Mouse (Mus musculus) bone marrow, adult 2 months (tissue): ENCODE results near the gene Usp46.

Source experiments
- CTCF ChIP-seq: fragments of 200-500 bp; IDR thresholded peaks from 2 replicates; pipeline ENCODE4 v1.5.1; 2011; ENCODE audit warnings: low read length, control low read depth; ENCODE audit not compliant: control insufficient read depth, insufficient read depth
- POLR2A ChIP-seq: fragments of 200-500 bp; IDR thresholded peaks from 2 replicates; pipeline ENCODE4 v1.6.1; 2011; ENCODE audit warnings: low read depth, mild to moderate bottlenecking, control low read depth, low read length, borderline replicate concordance; ENCODE audit not compliant: control insufficient read depth

DNA sequence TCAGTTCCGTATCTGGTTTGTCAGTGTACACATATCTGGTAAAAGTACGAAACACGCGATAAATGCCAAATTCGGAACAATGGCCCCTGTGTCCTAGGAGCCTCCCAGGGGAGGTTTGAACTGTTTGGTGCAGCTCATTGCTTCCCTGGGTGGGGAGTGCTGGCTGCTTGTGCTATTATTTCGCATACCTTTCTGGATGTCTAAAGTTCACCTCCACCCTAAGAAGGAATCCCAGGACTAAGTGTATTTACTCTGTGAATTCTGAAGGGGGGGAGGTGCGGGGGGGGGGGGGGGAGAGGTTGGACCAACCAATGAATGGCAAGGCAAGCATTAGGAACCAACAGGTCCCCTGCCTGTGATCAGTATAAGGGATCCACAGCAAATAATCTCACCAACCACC is 6.0 kb downstream of the Usp46 start:
- TF ChIP-seq POLR2A (no peak), CTCF (no peak)
